Mouse (Mus musculus): Measurements from ENCODE around the gene Neu2. TPM values are rescaled to one million over a fixed set of nuclear protein-coding genes. Genes with fewer than 3 reads are reported as not detected.

Neu2 gene
- polyA plus RNA-seq, 1 experiment: 0.29 TPM

DNA sequence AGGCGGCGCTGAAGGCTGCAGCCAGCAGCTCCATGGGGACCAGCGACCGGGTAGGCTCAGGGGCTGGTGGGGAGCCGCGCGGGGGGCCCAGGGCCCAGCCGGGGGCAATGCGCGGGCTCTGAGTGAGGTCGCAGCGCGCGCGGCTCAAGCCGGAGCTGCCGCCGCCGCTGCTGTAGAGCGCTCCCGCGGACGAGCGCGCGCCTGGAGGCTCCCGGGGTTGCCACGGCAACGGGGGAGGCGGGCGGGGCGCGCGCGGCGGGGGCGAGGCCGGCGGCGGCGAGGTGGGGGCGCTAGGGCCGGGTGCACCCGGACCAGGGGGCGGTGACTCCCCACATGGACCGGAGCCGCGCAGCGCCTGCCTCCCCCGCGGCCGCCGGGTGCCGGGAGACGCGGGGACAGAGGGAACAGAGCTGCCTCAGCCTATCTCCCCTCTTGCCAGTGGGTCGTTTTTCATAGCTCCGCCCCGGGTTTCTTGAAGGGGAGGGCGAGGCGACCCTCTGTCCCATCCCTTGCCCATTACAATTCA lies 540 bp downstream of the Neu2 start:
- H3K27ac ChIP-seq (ENCODE audit: insufficient read depth, low read length): no peak overlapping the region
- H3K4me3 ChIP-seq (ENCODE audit: extremely low read depth, insufficient read depth, insufficient read length): peak overlapping the region; percentile 13; the same call in 1 of the 2 replicates
- TF ChIP-seq CTCF (IDR thresholded peaks at IDR 0.05; ENCODE audit: extremely low read depth, insufficient read depth, insufficient read length, insufficient replicate concordance): no peak
- no peak for TF ChIP-seq POLR2A (IDR thresholded peaks at IDR 0.05; ENCODE audit: low read depth, low read length)
- no peaks in the 10 kb centered on the region for H3K36me3 ChIP-seq (ENCODE audit: control insufficient read depth, insufficient read depth, low read length)
- 2% methylated on average over 53 of the region's 61 CpGs for WGBS
- H3K27me3 ChIP-seq (ENCODE audit: control insufficient read depth, insufficient read depth, low read length): peaks cover 15% of the 10 kb centered on the region
- no peak for DNase-seq (ENCODE audit: low read depth in 1 of 2, low spot score in 2 of 2)
- H3K4me1 ChIP-seq (ENCODE audit: control insufficient read depth, insufficient read depth, insufficient read length): peaks cover 3% of the 10 kb centered on the region; the same call in 1 of the 2 replicates

DNA sequence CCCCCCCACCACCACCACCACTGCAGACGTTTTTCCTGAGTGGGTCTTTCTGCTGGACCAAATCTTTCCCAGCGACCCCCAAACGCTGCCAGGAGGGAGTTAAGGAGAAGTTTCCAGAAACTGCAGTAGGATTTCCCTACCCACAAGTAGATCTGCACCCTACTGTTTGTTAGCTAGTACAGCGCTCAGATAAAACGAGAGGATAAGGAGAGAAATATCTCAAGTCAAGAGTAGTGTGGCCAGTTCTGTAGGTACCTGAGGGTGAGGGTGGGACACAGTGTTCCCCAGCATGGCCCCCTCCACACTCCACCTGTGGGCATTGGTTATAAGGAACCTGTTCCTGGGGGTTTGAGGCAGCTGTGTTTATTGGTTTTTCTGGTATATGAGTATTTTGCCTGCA lies 1.2 kb downstream of the Neu2 start:
- TF ChIP-seq POLR2A (IDR thresholded peaks at IDR 0.05; ENCODE audit: low read depth, low read length) (no peak), CTCF (IDR thresholded peaks at IDR 0.05; ENCODE audit: extremely low read depth, insufficient read depth, insufficient read length, insufficient replicate concordance) (no peak)
- H3K4me3 ChIP-seq (ENCODE audit: extremely low read depth, insufficient read depth, insufficient read length): no peak overlapping the region
- no peaks in the 10 kb centered on the region for H3K36me3 ChIP-seq (ENCODE audit: control insufficient read depth, insufficient read depth, low read length)
- 13% methylated on average over 5 of the region's 5 CpGs for WGBS
- peaks cover 3% of the 10 kb centered on the region; the same call in 1 of the 2 replicates for H3K4me1 ChIP-seq (ENCODE audit: control insufficient read depth, insufficient read depth, insufficient read length)
- no peak for DNase-seq (ENCODE audit: low read depth in 1 of 2, low spot score in 2 of 2)
- no peak overlapping the region for H3K27ac ChIP-seq (ENCODE audit: insufficient read depth, low read length)
- H3K27me3 ChIP-seq (ENCODE audit: control insufficient read depth, insufficient read depth, low read length): peaks cover 15% of the 10 kb centered on the region

DNA sequence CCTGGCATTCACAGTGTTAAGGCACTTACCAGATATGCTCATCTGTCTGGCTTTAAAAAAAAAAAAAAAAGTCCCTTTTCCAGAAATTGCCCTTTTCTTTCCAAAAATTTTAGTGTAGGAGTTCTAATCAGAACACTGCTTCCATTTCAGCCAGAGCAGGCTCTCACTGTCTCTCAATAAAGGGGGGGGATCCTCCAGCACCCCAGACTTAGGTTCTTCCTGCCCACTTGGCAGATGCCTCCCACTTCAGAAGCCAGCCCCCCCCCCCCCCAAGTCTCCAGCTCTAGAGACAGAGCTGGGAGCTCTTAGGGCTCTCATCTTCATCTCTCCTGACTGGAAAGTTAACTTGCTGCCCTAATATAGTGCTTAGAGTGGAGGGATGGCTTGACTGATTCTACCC lies 10.8 kb downstream of the Neu2 start:
- Histone ChIP-seq H3K27me3 (ENCODE audit: control insufficient read depth, insufficient read depth, low read length) (no peaks in the 10 kb centered on the region), H3K4me1 (ENCODE audit: control insufficient read depth, insufficient read depth, insufficient read length) (no peaks in the 10 kb centered on the region), H3K27ac (ENCODE audit: insufficient read depth, low read length) (no peak overlapping the region), H3K4me3 (ENCODE audit: extremely low read depth, insufficient read depth, insufficient read length) (no peak overlapping the region), H3K36me3 (ENCODE audit: control insufficient read depth, insufficient read depth, low read length) (no peaks in the 10 kb centered on the region)
- TF ChIP-seq POLR2A (IDR thresholded peaks at IDR 0.05; ENCODE audit: low read depth, low read length) (no peak), CTCF (IDR thresholded peaks at IDR 0.05; ENCODE audit: extremely low read depth, insufficient read depth, insufficient read length, insufficient replicate concordance) (no peak)
- no peak for DNase-seq (ENCODE audit: low read depth in 1 of 2, low spot score in 2 of 2)

DNA sequence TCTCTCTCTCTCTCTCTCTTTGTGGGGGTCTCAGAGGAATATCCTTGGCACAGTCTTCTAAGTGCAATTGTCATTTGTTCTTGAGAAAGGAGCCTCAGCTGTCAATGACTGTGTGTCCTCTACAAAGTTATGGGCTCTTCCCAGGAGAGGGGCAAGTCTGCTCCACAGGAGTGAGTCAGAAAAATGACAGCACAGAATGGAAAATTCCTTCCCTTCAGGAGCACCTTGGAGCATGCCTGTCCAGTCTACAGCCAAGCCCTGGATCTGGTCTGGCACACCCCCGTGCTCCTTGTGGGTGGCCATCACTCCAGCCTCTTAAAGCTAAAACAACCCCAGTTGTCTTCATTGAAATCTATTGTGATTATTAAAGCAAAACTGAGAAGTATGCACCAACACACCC lies 11.8 kb downstream of the Neu2 start:
- no peak for DNase-seq (ENCODE audit: low read depth in 1 of 2, low spot score in 2 of 2)
- Histone ChIP-seq H3K27me3 (ENCODE audit: control insufficient read depth, insufficient read depth, low read length) (no peaks in the 10 kb centered on the region), H3K4me1 (ENCODE audit: control insufficient read depth, insufficient read depth, insufficient read length) (no peaks in the 10 kb centered on the region), H3K36me3 (ENCODE audit: control insufficient read depth, insufficient read depth, low read length) (no peaks in the 10 kb centered on the region), H3K27ac (ENCODE audit: insufficient read depth, low read length) (no peak overlapping the region), H3K4me3 (ENCODE audit: extremely low read depth, insufficient read depth, insufficient read length) (no peak overlapping the region)
- TF ChIP-seq POLR2A (IDR thresholded peaks at IDR 0.05; ENCODE audit: low read depth, low read length) (no peak), CTCF (IDR thresholded peaks at IDR 0.05; ENCODE audit: extremely low read depth, insufficient read depth, insufficient read length, insufficient replicate concordance) (no peak)
- 82% methylated on average over 1 of the region's 1 CpGs for WGBS

DNA sequence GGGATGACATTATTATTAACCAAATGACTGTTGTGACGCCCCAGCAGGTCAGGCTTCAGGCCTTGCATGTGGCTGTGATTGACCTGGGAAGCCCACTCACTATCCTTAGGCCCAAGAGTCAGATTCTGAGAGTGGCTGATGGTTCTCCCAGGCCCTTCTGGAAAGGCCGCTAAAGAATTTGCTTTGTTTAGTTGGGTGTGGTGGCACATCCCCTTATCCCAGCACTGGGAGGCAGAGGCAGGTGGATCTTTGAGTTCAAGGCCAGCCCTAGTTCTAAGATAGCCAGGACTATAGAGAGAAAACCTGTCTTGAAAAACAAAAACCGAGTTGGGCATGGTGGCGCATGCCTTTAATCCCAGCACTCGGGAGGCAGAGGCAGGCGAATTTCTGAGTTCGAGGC lies 15.4 kb downstream of the Neu2 start:
- no peaks in the 10 kb centered on the region for H3K27me3 ChIP-seq (ENCODE audit: control insufficient read depth, insufficient read depth, low read length)
- TF ChIP-seq CTCF (IDR thresholded peaks at IDR 0.05; ENCODE audit: extremely low read depth, insufficient read depth, insufficient read length, insufficient replicate concordance): no peak
- no peak for TF ChIP-seq POLR2A (IDR thresholded peaks at IDR 0.05; ENCODE audit: low read depth, low read length)
- no peak overlapping the region for H3K4me3 ChIP-seq (ENCODE audit: extremely low read depth, insufficient read depth, insufficient read length)
- H3K4me1 ChIP-seq (ENCODE audit: control insufficient read depth, insufficient read depth, insufficient read length): no peaks in the 10 kb centered on the region
- no peak overlapping the region for H3K27ac ChIP-seq (ENCODE audit: insufficient read depth, low read length)
- no peaks in the 10 kb centered on the region for H3K36me3 ChIP-seq (ENCODE audit: control insufficient read depth, insufficient read depth, low read length)
- 92% methylated on average over 7 of the region's 7 CpGs for WGBS
- no peak for DNase-seq (ENCODE audit: low read depth in 1 of 2, low spot score in 2 of 2)

DNA sequence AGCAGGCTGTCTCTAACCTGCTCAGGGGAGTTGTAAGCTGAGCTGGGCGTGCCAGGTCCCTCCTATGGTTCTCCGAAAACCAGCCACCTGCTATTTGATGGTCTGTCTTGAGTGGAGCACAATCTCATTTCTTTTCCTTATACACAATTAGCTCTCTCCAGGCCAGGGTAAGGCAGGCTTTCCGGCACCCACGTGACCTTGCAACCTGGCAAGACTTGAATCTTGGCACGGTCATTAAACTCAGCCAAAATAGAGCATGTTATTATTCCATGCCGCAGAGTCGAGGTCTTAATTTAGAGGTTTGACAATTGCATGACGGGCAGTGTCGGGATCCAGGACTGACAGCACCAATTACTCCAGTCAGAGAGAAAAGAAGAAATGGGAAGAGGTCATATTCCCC lies 17.5 kb downstream of the Neu2 start:
- Histone ChIP-seq H3K4me1 (ENCODE audit: control insufficient read depth, insufficient read depth, insufficient read length) (no peaks in the 10 kb centered on the region), H3K27ac (ENCODE audit: insufficient read depth, low read length) (no peak overlapping the region), H3K4me3 (ENCODE audit: extremely low read depth, insufficient read depth, insufficient read length) (no peak overlapping the region), H3K36me3 (ENCODE audit: control insufficient read depth, insufficient read depth, low read length) (no peaks in the 10 kb centered on the region), H3K27me3 (ENCODE audit: control insufficient read depth, insufficient read depth, low read length) (no peaks in the 10 kb centered on the region)
- DNase-seq (ENCODE audit: low read depth in 1 of 2, low spot score in 2 of 2): no peak
- 93% methylated on average over 9 of the region's 9 CpGs for WGBS
- TF ChIP-seq CTCF (IDR thresholded peaks at IDR 0.05; ENCODE audit: extremely low read depth, insufficient read depth, insufficient read length, insufficient replicate concordance): no peak
- TF ChIP-seq POLR2A (IDR thresholded peaks at IDR 0.05; ENCODE audit: low read depth, low read length): no peak

DNA sequence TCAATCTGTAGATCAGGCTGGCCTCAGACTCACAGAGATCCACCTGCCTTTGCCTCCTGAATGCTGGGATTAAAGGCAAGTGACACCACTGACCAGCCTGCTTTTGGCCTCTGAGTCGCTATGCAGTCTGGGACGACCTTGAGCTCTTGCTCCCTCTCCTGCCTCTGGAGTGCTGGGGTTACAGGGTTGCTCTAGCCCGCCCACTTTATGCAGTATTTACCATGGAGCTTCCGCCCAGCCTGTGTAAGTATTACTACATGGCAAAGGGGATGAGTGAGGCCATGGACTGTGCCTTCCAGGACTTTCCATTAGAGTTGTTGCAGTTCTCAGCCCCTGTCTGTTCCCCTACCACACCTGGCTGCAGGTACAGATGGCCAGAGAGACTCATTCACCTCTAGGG lies 22.7 kb downstream of the Neu2 start:
- H3K27me3 ChIP-seq (ENCODE audit: control insufficient read depth, insufficient read depth, low read length): no peaks in the 10 kb centered on the region
- no peak for DNase-seq (ENCODE audit: low read depth in 1 of 2, low spot score in 2 of 2)
- H3K36me3 ChIP-seq (ENCODE audit: control insufficient read depth, insufficient read depth, low read length): no peaks in the 10 kb centered on the region
- no peak overlapping the region for H3K4me3 ChIP-seq (ENCODE audit: extremely low read depth, insufficient read depth, insufficient read length)
- no peak overlapping the region for H3K27ac ChIP-seq (ENCODE audit: insufficient read depth, low read length)
- TF ChIP-seq POLR2A (IDR thresholded peaks at IDR 0.05; ENCODE audit: low read depth, low read length) (no peak), CTCF (IDR thresholded peaks at IDR 0.05; ENCODE audit: extremely low read depth, insufficient read depth, insufficient read length, insufficient replicate concordance) (no peak)
- H3K4me1 ChIP-seq (ENCODE audit: control insufficient read depth, insufficient read depth, insufficient read length): no peaks in the 10 kb centered on the region
- WGBS: 89% methylated on average over 4 of the region's 4 CpGs
